Mouse (Mus musculus) retina, postnatal 7 days (tissue): Measurements from ENCODE around the gene Gcn1l1.

ENCODE experiments used
- DNase-seq: peaks from one replicate; pipeline ENCODE4 v3.0.0-alpha.2; 2012; ENCODE audit warnings: low read depth, low spot score

Gene Gcn1l1

DNA sequence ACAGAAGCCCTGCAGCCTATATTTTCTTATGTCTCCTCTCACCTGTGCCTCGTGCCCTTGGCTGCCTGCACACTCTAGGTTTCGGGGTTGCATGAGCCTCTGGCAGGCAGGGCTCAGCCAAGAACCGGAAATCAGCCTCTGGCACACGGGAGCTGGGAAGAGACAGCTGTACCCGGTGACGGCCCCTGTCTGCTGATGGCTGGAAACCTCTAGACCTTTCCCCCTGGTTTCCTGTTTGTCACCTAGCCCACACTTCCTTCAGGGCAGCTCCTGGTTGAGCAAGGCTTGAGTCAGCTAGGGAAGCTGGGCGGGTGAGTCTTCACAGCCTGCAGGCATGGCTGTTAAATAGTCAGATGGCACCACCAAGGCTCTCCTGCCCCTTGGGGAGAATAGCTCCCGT lies 30.2 kb upstream of the Gcn1l1 start:
- no peak for DNase-seq

DNA sequence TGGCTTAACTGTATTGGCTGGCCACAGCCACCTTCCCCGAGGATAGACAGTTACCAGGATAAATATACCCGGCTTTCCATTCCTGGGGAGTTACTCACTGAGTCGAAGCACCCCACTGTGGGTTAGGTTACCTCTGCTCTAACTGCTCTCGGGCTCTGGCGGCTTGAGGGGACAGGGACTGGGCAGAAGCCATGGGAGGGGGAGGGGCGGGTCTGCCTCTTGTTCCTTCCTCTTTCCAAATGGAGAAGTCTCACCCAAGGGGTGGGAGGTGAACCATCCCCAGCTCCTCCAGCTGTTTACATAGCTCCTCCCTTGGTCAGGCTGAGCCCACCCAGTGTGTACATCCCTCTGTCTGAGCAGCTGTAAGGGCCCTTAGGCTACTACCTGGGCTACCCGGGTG lies 29.4 kb upstream of the Gcn1l1 start:
- no peak for DNase-seq

DNA sequence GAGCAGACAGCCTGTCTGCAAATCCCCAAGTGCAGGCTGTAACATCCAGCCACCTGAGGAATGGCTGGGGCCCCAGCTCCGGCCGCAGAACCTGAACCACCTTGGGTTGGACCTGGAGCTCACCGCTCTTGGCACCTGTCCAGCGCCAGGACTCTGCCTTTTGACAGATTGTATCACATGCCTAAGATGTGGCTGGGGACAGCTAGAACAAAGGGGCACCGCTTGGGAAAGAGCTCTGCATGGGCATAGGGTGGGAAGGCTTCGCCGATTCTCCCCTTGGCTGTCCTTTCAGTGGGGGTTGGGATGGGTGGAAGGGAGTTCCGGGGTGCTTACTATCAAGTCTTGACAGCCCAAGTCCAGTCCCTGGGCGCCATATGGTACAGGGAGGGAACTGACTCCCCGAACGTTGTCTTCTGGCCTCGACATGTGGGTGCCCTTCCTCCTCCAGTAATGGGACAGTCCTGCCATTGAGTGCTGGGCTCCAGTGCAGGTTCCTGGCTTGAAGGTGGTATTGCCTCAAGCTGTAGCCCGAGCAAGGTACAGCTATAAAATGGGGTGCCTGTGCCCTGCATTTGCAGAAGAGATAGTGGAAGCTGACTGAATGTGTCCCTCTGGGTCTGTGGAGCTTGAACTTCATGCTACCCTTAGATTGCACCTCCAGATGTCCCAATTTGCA lies 26.9 kb upstream of the Gcn1l1 start:
- no peak for DNase-seq

DNA sequence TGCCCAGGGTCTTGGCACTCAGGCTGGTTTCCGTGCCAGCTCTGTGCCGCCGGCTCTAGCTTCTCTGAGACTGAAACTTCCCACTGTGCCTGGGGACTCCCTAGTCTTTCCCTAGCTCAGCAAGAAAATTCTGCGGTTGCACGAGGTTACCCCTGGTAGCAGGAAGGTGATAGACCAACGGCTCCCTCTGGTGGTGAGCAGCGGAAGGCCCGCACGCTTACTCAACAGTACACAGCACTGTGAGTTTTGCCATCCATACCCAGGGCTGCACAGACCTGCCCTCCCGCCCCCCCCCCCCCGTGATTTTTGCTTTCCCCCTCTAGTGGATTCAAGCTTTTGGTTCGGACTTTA lies 26.4 kb upstream of the Gcn1l1 start:
- DNase-seq = peak; percentile 73

DNA sequence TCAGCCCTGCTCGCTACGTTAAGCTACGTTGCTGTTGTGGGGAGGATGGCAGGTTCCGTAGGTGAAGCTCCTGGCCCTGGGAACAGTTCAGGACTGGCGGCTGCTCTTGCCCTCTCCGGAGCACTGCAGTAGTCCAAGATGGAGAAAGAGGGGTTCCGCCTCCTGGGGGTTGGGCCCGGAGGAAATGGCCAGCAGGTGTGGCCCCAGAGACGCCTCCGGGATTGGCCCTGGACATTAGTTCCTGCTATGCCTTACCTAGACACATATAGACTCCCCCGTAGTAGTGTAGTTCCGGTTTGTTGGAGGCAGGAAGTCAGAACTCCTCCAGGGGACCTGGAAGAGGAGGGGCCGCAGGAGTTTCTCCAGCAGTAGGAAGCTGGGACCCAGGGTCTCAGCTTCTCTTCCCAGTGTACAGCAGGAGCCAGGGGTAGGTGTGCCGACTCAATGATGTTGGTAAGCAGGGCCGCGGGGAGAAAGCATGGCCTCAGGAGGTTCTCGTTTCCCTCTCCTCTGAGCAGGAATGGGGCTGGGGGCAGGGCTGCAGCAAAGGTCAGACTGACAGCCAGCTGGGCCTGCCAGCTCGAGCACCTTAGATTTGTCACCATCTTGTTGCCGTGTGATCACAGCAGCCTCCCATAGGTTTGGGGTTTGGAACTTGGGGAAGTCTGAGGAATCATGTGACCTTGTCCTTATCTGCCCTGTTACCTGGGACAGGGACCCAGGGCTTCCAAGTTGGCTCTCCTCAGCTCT lies 22.2 kb upstream of the Gcn1l1 start:
- no peak for DNase-seq

DNA sequence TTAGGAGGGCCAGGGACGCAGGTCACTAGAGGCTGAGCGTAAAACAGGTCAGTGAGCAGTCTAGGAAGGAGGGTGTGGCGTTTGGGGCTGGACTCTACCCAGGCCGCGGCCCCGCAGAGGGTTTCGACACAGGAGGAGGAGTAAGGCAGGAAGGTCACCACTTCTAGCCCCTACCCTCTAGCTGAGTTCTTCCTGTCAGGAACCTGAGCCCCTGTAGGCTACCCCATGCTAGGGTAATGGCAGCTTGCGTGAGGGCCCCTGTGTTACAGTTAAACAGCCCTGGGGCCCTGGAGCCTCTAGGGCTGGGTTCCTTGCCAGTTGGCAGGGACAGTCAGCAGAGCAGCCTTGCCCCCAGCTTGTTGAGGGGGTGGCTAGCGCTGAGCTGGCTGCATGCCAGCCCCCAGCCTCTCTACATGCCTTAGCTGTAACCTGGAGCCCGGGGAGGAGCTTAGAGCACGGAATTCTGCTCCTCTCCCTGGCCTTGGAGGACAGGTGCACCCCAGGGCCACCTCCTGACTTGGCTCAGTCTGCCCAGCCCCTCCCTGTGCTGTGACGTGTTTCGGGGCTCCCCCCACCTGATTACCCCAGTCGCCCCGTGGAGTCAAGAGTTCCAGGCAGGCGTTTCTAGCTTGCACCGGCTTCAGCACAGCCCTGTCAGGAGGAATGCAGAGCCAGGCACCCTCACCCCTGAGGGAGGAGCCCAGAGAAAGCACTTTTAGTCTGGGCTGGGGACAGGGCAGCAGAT lies 21.4 kb upstream of the Gcn1l1 start:
- DNase-seq = no peak

DNA sequence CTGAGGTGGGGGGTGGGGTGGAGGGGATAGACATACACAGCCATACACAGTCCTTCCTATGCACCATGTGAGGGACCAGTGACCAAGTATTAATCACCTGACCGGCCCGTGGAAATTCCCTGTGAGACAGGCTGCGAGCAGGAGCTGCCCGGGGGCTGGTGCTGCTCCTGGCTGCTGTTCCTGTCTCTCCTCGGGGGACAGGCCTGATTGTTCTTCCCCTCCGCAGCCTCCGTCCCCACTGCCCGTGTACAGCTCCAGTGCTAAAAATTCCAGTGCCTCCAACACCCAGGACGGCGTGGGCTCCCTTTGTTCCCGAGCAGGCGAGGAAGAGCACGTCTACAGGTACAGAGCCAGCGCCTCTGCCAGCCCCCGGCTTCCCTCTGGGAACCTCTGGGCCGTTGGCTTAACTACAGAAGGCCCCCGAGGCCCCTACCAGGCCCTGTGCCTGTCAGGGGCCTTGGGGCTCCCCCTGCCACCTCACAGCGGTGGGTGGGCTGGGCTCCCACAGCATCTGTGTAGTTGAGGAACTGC lies 20.3 kb upstream of the Gcn1l1 start:
- DNase-seq = no peak

DNA sequence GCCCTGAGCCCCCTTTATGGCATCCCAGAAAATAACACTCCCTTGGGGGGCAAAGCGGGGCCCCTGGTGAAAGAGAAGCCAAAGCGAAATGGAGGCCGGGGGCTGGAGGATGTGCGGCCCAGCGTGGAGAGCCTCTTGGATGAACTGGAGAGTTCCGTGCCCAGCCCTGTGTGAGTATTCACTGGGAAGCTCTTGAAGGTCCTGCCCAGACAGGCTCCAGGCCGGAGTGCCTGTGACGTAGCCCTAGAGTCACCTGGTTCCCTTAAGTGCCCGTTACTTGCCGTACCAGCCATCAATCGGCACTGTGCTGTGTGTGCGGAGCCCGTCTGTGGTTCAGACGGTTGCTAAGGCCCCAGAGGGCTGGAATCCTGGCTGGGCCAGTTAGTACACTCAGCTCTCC lies 19.4 kb upstream of the Gcn1l1 start:
- DNase-seq = no peak

DNA sequence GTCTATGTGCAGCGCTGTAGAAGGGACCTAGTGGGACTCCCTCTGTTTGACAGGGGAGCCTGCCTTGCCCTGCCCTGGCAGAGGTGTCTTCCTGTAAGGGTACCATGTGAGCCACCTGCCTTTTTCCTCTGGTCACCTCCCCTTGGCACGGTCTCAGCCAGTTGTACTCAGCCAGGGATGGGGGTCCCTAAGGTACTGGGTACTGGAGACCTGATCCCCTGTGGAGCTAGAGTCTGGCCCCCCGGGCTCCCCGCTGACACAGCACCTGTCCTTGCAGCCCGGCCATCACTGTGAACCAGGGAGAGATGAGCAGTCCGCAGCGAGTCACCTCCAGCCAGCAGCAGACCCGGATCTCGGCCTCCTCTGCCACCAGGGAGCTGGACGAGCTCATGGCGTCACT lies 18.5 kb upstream of the Gcn1l1 start:
- DNase-seq = no peak

DNA sequence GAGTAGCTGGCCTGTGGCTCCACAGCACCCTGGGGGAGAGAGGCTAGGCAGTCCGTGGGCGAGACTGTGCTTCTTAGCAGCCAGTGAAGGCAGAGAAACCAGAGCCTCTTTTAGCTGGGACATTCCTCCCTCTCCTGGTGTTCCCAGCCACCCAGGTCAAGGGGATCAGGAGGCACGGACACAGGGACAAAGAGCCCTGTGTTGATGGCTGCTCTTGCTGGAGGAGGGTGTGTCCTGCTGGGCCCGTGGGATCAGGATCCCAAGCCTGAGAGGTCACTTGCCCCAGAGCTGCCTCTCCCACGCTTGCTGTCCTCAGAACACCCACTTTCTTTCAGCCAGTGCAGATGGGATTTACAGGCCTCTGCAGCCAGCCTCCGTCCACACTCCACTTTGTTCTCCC lies 18.0 kb upstream of the Gcn1l1 start:
- DNase-seq = no peak

DNA sequence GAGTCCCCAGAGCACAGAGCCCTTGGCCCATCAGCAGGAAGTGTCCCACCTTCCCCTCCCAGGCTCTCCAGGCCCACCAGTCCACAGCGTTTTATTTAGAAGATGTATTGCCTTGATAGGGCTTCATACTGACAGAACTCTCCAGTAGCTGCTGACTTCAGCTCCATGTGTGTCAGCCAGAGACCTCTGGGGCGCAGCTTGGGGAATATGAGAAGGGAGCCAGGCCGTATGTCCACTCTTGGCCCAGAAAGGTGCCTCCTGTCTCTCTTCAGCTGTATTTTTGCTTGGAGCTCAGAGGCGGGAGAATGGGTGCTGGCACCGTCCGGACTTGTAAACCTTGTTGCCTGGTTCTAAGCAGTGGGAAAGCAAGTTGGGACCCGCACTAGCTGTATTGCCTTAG lies 17.6 kb upstream of the Gcn1l1 start:
- DNase-seq = no peak

DNA sequence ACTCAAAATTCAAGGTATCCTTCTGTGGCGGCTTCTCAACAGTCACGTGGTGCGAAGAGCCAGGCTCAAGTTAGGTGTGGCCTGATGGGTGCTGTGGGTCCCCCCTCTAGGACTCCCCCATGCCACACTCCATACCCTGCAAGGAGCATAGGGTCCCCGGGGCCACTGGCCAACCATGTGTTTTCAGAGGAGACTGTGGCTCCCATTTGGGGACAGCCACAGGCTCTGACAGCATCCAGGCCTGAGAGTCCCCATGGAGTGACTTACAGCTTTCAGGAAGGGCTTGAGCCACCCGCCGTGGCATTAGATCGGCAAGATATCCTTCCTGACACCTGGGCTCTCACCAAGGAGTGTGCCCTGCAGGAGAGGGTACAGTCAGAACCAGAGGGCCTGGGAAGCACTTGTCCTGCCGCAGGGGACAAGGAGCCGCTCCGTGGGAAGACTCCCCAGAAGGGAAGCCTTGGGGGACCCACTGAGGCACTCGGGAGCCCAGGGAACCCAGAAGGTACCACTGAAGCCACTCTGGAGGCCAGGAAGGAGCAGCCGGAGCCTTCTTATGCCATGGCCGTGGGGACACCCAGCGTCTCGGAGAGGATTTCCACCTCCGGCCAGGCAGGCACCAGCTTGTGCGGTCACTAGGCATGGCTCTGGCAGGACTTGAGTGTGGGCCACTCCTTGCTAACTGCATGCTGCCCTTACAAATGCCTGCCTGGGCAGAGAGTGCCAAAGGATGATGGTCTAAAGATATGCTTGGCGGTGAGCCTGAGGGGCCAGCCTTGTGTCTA lies 16.4 kb upstream of the Gcn1l1 start:
- DNase-seq = no peak

DNA sequence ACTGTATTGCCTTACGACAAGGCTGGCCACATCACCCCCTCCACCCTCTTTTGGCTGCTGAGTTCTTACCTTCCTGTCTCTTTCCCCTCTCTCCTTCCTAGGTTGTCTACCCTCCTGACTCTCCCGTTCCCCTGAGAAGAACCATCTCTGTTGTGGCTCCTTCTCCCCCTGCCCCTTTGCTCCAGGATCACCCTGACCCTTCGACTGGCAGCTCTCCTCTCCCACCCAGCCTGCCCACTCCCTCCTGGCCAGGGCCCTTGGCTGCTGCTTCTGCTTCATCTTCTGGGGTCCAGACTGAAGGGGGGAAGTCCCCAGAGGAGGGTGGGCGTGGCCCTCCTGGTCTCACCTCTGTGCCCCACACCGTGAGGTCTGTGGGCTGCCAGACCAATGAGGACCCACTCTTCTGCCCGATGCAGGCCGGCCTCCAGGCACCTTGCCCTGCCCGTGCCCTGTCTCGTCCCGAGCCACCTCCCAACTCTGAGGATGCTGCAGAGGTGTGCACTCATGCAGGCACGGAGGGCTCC lies 14.5 kb upstream of the Gcn1l1 start:
- no peak for DNase-seq

DNA sequence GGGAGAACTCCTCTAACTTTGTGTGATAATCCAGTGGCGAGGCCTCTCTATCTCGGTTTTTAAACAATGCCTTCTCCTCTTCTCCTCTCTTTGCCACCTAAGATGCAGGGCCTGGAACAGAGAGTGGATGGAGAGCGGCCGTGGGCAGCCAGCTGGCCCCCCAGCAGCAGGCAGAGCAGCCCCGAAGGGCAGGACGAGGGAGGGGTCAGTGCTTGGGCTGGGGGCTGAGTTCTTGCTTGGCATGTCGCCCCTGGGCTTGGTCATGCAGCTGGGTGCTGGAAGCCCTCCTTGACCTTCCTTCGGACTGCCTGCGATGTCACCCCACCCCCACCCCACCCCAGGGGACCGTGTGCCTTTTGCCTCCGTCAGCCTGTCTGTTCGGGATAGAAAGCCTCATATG lies 13.7 kb upstream of the Gcn1l1 start:
- no peak for DNase-seq

DNA sequence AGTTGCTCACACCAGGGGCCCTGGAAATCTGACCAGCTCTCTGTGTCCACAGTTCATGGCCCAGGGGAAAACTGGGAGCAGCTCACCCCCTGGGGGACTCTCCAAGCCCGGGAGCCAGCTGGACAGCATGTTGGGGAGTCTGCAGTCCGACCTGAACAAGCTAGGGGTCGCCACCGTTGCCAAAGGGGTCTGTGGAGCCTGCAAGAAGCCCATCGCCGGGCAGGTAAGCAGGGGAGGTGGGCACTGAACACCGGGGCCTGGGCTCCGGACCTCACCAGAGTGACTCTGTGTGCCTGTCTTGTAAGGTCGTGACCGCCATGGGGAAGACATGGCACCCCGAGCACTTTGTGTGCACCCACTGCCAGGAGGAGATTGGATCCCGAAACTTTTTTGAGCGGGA lies 13.3 kb upstream of the Gcn1l1 start:
- DNase-seq = no peak

DNA sequence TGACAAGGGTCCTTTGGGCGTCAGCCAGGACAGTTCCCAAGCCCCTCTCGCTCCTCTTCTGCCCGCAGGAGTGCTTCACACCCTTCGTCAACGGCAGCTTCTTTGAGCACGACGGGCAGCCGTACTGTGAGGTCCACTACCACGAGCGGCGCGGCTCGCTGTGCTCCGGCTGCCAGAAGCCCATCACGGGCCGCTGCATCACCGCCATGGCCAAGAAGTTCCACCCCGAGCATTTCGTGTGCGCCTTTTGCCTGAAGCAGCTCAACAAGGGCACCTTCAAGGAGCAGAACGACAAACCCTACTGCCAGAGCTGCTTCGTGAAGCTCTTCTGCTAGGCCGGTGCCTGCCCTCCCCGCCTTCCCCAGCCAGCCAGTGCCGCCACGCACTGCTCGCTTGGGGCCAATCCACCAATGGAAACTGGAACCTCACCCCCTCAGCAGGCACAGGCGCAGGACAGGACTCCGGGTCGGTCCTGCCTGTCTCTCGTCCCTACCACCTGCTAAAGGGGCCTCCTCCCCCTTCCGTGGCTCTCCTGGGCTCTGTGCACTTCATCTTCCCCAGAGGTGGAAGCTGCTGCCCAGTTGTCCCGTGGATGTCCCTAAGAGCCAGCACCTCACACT lies 11.1 kb upstream of the Gcn1l1 start:
- DNase-seq = no peak

DNA sequence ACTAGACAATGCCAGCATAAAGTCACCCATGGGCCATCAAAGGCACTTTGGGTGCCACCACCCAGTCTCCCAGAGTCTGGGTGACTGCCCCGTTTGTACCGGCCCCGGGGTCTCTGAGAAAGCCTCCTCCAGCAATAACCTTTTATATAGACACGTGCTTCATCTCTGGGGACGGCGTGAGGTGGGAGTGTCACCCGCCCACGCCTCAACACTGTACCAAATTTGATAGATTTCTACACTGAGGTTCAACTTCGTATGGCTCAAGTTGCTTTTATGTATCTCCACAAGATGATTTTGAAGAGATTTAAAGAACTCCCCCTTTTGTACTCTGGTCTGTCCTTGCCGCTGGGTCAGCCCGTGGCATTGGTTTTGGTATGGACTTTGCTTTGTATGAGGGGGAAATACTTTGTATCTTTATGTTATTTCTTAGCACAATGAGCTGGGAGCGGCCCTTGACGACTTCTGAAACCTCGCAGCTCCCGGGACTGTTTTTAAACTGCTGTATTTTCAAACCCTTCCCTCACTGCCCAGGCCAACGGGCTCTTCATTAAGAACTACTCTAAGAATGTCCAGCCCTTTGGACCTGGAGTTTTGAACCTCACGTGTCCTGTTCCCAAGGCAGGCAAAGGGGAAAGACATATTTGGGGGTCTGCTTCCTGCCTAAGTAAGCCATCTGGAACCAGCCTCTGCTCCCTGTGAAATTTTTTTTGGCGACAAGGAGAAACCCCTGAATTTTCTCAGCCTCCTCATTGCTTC lies 10.3 kb upstream of the Gcn1l1 start:
- no peak for DNase-seq

DNA sequence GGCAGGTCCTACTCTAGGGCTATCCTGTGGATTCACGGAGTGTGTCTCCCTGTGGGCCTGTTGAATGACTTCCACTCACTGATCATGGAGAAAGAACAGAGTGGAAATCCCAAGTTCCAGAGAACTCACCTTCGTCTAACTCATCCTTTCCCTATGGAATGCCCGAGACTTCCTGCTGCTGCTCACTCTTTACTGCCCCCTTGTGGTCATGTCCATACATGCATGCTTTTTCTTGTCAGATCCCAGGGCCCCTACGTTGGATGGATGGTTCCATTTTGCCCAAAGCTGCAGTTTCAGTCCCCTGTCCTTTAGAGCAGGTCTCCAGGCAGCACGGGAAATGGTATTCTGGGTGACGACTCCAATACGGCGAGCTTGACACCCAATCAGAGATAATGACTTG lies 8.8 kb upstream of the Gcn1l1 start:
- DNase-seq = peak; percentile 70

DNA sequence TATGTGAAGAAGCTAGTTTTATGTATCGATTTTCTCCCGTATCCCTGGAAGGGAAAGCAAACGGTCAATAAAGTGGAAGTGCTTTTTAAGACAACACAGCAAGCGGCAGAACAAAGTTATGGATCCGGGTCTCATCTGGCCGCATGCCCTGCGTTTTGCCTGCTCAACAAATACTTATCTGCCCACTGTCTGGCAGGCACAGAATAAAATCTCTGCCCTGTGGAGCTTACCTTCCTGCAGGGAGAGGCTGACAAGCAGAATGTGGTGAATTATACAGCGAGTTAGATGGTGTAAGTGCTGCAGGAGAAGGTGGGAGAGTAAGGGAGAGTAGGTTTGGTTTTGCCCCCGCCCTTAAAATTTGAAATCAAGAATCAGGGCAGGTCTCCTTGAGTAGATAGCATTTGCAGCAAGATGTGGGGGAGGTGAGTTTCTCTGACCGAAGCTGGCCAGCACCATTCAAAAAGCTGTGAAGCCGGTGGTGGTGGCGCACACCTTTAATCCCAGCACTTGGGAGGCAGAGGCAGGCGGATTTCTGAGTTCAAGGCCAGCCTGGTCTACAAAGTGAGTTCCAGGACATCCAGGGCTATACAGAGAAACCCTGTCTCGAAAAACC lies 6.8 kb upstream of the Gcn1l1 start:
- no peak for DNase-seq
